Mouse (Mus musculus) adrenal gland (tissue): ENCODE measurements around the gene Gm8882.
"Not testable (repeated sequence)": the region's sequence is repeated elsewhere in the genome, so short reads cannot be mapped to it uniquely, and the experiment has no call there.

ENCODE experiments used
- intact Hi-C: fragments of 180-260 bp; cut with DNase I; formaldehyde crosslinking; loops from one replicate; pipeline ENCODE4 v1.15.1; 2025
- long read RNA-seq, 2 experiments: library from polyadenylated mRNA; unstranded; transcript quantifications; one replicate each; pipeline ENCODE4 v2.0.0; 2020; ENCODE audit warnings: borderline replicate concordance in 1 of 2; ENCODE audit not compliant: insufficient replicate concordance in 1 of 2

Gm8882 gene
- long read RNA-seq, experiment 1 = 0 reads
- long read RNA-seq, experiment 2 = 0 reads

DNA sequence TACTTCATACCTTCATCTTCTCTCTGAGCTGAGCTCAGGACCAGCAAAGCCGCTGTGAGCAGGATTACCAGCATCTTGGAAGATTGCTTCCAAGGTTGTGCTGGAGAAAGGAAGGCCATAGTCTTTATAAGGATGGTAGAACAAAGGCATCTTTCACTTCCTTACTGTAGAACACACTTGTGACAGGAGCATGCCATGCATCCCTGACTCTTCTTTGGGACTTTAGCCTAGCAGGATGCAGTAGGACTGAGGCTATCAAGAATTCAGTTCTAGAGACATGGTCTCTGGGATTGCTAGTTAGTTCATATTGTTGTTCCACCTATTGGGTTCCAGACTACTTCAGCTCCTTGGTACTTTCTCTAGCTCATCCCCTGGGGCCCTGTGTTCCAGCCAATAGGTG, at the start of gene Gm8882:
Gene Gm8882 (minus strand): TSS at position 101 of the 400 bp plus-strand sequence.
- intact Hi-C loops = not testable (repeated sequence)

DNA sequence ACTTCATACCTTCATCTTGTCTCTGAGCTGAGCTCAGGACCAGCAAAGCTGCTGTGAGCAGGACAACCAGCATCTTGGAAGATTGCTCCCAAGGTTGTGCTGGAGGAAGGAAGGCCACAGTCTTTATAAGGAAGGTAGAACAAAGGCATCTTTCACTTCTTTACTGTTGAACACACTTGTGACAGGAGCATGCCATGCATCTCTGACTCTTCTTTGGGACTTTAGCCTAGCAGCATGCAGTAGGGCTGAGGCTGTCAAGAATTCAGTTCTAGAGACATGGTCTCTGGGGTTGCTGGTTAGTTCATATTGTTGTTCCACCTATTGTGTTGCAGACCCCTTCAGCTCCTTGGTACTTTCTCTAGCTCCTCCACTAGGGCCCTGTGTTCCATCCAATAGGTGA, 49.3 kb downstream of the Gm8882 start, which contains the start of gene Prpmp5:
Gene Prpmp5 (minus strand): TSS at position 101 of the 400 bp plus-strand sequence.
- intact Hi-C loops = not testable (repeated sequence)
